8 mouse cellular contexts compared by ENCODE assay signal in genomic region chr7:126066777-126067176, GRCm38 (mm10). TPM values are rescaled to one million over a fixed set of nuclear protein-coding genes. Genes with fewer than 3 reads are reported as not detected.
A peak's percentile ranks its signal among the peaks of the same experiment; 100 is the strongest.
DNase-seq lines count a peak whose midpoint lies in the region; ATAC-seq lines count a peak whose summit lies in the region.

No protein-coding gene starts in this region.

- H3K36me3 ChIP-seq in forebrain, embryonic 15.5 days = no peaks in the 10 kb centered on the region
- no peaks in the 10 kb centered on the region for H3K36me3 ChIP-seq in forebrain, embryonic 10.5 days (replicated peaks)
- no peaks in the 10 kb centered on the region for H3K36me3 ChIP-seq in neural tube, embryonic 13.5 days
- no peaks in the 10 kb centered on the region for H3K36me3 ChIP-seq in heart, embryonic 14.5 days (ENCODE audit: control insufficient read depth, insufficient read depth, low read length)

- whole genome bisulfite sequencing in forebrain, embryonic 15.5 days = 42% methylated on average over 14 of the region's 14 CpGs
- 74% methylated on average over 14 of the region's 14 CpGs for WGBS in forebrain, embryonic 10.5 days
- 57% methylated on average over 14 of the region's 14 CpGs for WGBS in neural tube, embryonic 13.5 days
- WGBS in heart, embryonic 14.5 days = 43% methylated on average over 14 of the region's 14 CpGs

- ATAC-seq in forebrain, embryonic 15.5 days (replicated peaks) = peak; percentile 35; the same call in 1 of the 2 replicates
- no peak; the same call in 1 of the 2 replicates for ATAC-seq in neural tube, embryonic 13.5 days (ENCODE audit: low read depth)
- peak; percentile 32; the same call in 1 of the 2 replicates for ATAC-seq in heart, embryonic 14.5 days (ENCODE audit: insufficient number of reproducible peaks, insufficient read depth, low FRiP score, low read depth)

- H3K27ac ChIP-seq in forebrain, embryonic 15.5 days (replicated peaks) = peak overlapping the region; percentile 57
- H3K27ac ChIP-seq in forebrain, embryonic 10.5 days = no peak overlapping the region
- H3K27ac ChIP-seq in neural tube, embryonic 13.5 days (replicated peaks) = 0 out of 2 replicates have a peak overlapping the region, but pooled peaks have one; percentile 5
- peak overlapping the region in 1 of 2 experiments; percentile 3; a peak in 1 of 4 replicates for H3K27ac ChIP-seq in heart, embryonic 14.5 days (replicated peaks in 1 of 2; ENCODE audit: control insufficient read depth in 1 of 2, insufficient read depth in 1 of 2, low read depth in 2 of 2, low read length in 2 of 2)

- H3K9me3 ChIP-seq in forebrain, embryonic 15.5 days = no peaks in the 10 kb centered on the region
- peaks cover 3% of the 10 kb centered on the region; the same call in 1 of the 2 replicates for H3K9me3 ChIP-seq in forebrain, embryonic 10.5 days
- 0 out of 2 replicates have a peak, but pooled peaks cover 5% of the 10 kb centered on the region for H3K9me3 ChIP-seq in neural tube, embryonic 13.5 days
- no peaks in the 10 kb centered on the region for H3K9me3 ChIP-seq in heart, embryonic 14.5 days (ENCODE audit: control insufficient read depth, low read length)

- no peak for DNase-seq in forebrain, embryonic 10.5 days (ENCODE audit: extremely low spot score, low spot score)
- DNase-seq in neural tube, embryonic 10.5 days (ENCODE audit: extremely low spot score, low spot score) = no peak
- DNase-seq in ovary, postnatal 14 days (ENCODE audit: low spot score) = peak; percentile 42
- no peak for DNase-seq in spleen, postnatal 4 days (ENCODE audit: low spot score in 2 of 2)
- no peak for DNase-seq in spleen, adult 18-20 months

- peaks cover 6% of the 10 kb centered on the region for H3K4me1 ChIP-seq in forebrain, embryonic 15.5 days
- H3K4me1 ChIP-seq in forebrain, embryonic 10.5 days = peaks cover 12% of the 10 kb centered on the region
- H3K4me1 ChIP-seq in neural tube, embryonic 13.5 days (replicated peaks) = peaks cover 22% of the 10 kb centered on the region
- peaks cover 11 to 18% of the 10 kb centered on the region in 2 experiments; a peak in 3 of 4 replicates for H3K4me1 ChIP-seq in heart, embryonic 14.5 days (ENCODE audit: control insufficient read depth in 2 of 2, insufficient read depth in 2 of 2, low read length in 2 of 2)

- H3K27me3 ChIP-seq in forebrain, embryonic 15.5 days = no peaks in the 10 kb centered on the region
- H3K27me3 ChIP-seq in forebrain, embryonic 10.5 days (ENCODE audit: poor library complexity, severe bottlenecking) = no peaks in the 10 kb centered on the region
- H3K27me3 ChIP-seq in neural tube, embryonic 13.5 days = no peaks in the 10 kb centered on the region
- H3K27me3 ChIP-seq in heart, embryonic 14.5 days (ENCODE audit: control insufficient read depth, insufficient read depth, low read length) = no peaks in the 10 kb centered on the region

- no peak overlapping the region for H3K4me2 ChIP-seq in forebrain, embryonic 15.5 days (replicated peaks)
- no peak overlapping the region for H3K4me2 ChIP-seq in neural tube, embryonic 13.5 days
- H3K4me2 ChIP-seq in heart, embryonic 14.5 days (ENCODE audit: low read length) = no peak overlapping the region

- H3K9ac ChIP-seq in forebrain, embryonic 15.5 days (replicated peaks) = no peak overlapping the region
- no peak overlapping the region for H3K9ac ChIP-seq in neural tube, embryonic 13.5 days
- no peak overlapping the region for H3K9ac ChIP-seq in heart, embryonic 14.5 days (ENCODE audit: low read length)

- H3K4me3 ChIP-seq in forebrain, embryonic 15.5 days = no peak overlapping the region
- H3K4me3 ChIP-seq in forebrain, embryonic 10.5 days = no peak overlapping the region
- H3K4me3 ChIP-seq in neural tube, embryonic 13.5 days = no peak overlapping the region
- H3K4me3 ChIP-seq in heart, embryonic 14.5 days (ENCODE audit: control insufficient read depth in 1 of 2, insufficient read depth in 1 of 2, low read depth in 1 of 2, low read length in 2 of 2) = no peak overlapping the region

RNA-seq across cellular contexts. Expression of gene Gsg1l, which starts 15.4 kb away (rescaled TPM):
- polyA plus RNA-seq in forebrain, embryonic 15.5 days (2015; fragmentation: Nextera tagmentation; extraction: Ambion mirVana) = 5.1 and 5.4 TPM in 2 replicates
- polyA plus RNA-seq in forebrain, embryonic 10.5 days (2016; fragmentation: Nextera tagmentation; extraction: Ambion mirVana) = 0.10 and 0.11 TPM in 2 replicates
- 11.1 and 14.2 TPM in 2 replicates for polyA plus RNA-seq in neural tube, embryonic 13.5 days (2015; fragmentation: Nextera tagmentation; extraction: Ambion mirVana)
- polyA plus RNA-seq in heart, embryonic 14.5 days (2014; fragmentation: Nextera tagmentation; extraction: Ambion mirVana) = 10.1 and 10.5 TPM in 2 replicates
